Mouse (Mus musculus) embryonic fibroblast, embryonic 13.5 days (primary cell): ENCODE data around the gene Pitx1. TPM values are rescaled to one million over a fixed set of nuclear protein-coding genes. Genes with fewer than 3 reads are reported as not detected.

ENCODE experiments used
- H3K27ac ChIP-seq: 2 replicates; pipeline ENCODE4 v1.5.1; 2012; ENCODE audit warnings: low read length, control low read depth, inconsistent platforms; ENCODE audit not compliant: insufficient read depth
- H3K4me1 ChIP-seq: 2 replicates; pipeline ENCODE4 v1.6.1; 2011; ENCODE audit warnings: low read length; ENCODE audit not compliant: control insufficient read depth, insufficient read depth
- H3K4me3 ChIP-seq: 2 replicates; pipeline ENCODE4 v1.5.1; 2011; ENCODE audit warnings: mild to moderate bottlenecking, control low read depth, low read length; ENCODE audit not compliant: insufficient read depth
- CTCF ChIP-seq: IDR thresholded peaks from 2 replicates; pipeline ENCODE4 v1.5.1; 2011; ENCODE audit warnings: mild to moderate bottlenecking, control low read depth, low read length, moderate library complexity, borderline replicate concordance; ENCODE audit not compliant: insufficient read depth
- POLR2A ChIP-seq: IDR thresholded peaks from 2 replicates; pipeline ENCODE4 v1.6.1; 2011; ENCODE audit warnings: low read depth, mild to moderate bottlenecking, control low read depth, low read length, moderate library complexity
- polyA plus RNA-seq: library from polyadenylated mRNA; stranded (reverse); fragments of >200 nt; gene quantifications from 2 replicates; pipeline ENCODE4 v1.2.4, GENCODE M21; 2011; ENCODE audit warnings: low read depth; ENCODE audit not compliant: missing spikeins, insufficient read length

The Pitx1 gene
- polyA plus RNA-seq = 1.5 and 7.3 TPM in 2 replicates

DNA sequence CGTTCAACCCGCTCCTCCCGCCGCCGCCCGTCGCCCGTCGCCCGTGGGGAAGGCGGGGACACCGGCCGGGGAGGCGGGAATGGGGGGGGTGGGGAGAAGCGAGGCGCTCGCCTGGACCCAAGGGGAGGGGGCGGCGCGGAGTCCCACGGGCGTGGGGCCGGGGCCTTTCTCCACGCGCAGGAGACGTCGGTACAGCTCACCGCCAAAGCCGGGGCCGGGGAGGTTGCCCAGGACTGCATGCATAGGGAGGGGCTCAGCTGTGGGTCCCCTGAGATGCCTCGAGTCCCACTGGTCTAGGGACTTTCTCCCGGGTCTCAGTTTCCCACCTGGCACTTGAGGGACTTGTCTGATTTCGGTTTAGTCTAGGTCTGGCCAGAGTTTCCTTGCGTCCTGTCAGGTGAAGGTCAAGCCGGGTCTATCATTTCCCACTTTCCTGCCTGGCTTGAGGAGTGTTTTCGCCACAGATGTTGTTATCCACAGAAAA, at the start of gene Pitx1:
Pitx1 (minus strand) TSS at position 51 of the 484 bp plus-strand sequence.
- Histone ChIP-seq H3K4me1 (no peaks in the 10 kb centered on the region), H3K4me3 (no peak within 1 kb of the TSS), H3K27ac (no peak within 1 kb of the TSS)
- TF ChIP-seq CTCF (no peak), POLR2A (no peak)

DNA sequence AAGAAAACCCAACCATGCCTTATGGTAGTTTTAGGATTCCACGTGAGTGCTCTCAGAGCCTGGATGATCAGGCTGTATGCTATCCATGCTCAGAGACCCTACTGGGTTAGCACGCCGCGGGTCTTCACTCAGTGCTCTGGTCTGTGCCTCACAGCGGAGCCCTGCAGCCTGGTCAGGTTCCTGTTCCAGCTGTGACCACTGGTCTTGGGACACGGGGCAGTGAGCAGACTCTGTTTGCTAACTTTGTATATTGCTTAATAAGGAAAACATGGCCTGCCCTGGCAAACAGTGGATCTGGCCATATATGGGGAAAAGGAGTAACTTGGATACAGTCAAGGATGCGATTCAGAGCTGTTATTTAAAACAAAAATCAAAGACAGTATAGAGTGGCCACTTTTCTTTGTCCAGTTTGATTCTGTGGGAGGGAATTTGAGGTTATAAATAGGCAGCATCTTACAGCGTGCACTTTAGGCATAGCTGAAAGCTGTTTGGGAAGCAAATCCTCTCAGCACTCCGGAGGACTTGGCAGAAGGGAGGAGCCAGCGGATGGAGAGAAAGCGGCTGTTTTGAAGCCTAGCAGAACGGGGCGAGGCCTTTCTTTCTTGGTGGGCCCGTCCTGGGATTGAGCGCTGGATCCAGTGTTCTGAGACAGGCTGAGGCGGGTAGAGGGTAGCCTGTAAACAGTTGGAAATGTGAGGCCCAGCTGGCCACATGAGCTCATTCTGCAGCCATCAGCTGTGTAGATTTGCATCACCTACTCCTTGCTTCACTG, 45.6 kb upstream of the Pitx1 start:
- TF ChIP-seq CTCF = no peak
- TF ChIP-seq POLR2A = no peak
- Histone ChIP-seq H3K4me3 (no peak overlapping the region), H3K4me1 (no peaks in the 10 kb centered on the region), H3K27ac (no peak overlapping the region)

DNA sequence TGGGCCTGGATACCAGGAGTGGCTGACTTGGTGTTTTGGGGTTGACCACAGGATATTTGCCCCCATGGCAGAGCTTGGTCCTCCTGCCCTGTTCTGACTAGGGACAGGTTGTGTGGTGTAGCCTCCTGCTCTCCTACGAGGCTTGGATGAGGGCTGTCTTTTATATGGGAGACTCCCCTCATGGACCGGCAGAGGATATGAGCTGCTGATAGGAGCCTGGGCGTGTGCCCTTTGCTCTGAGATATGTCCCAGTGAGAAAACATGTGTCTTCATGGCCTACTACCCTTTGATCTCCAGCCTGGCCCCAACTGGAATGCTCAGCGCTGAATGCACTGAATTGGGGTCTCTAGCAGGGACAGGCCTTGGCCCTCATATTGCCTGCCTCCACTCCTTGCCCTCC, 42.4 kb upstream of the Pitx1 start:
- no peak overlapping the region for H3K27ac ChIP-seq
- no peaks in the 10 kb centered on the region for H3K4me1 ChIP-seq
- TF ChIP-seq POLR2A = no peak
- TF ChIP-seq CTCF = no peak
- H3K4me3 ChIP-seq = no peak overlapping the region

DNA sequence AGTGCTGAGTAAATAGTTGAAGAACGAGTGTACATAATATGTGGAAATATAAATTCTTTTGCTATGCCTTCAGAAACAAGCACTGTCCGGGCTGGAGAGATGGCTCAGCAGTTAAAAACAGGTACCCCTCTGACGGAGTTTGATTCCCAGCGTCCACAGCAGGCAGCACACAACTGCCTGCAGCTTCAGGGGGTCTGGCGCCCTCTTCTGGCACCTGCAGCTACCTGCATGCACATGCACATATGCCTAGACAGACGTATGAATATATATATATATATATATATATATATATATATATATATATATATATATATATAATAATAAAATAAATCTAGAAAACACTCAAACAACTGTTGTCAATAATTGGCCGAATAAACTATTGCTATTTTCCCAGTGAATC, 35.4 kb upstream of the Pitx1 start:
- TF ChIP-seq POLR2A = no peak
- no peak for TF ChIP-seq CTCF
- H3K27ac ChIP-seq = no peak overlapping the region
- H3K4me3 ChIP-seq = no peak overlapping the region
- no peaks in the 10 kb centered on the region for H3K4me1 ChIP-seq

DNA sequence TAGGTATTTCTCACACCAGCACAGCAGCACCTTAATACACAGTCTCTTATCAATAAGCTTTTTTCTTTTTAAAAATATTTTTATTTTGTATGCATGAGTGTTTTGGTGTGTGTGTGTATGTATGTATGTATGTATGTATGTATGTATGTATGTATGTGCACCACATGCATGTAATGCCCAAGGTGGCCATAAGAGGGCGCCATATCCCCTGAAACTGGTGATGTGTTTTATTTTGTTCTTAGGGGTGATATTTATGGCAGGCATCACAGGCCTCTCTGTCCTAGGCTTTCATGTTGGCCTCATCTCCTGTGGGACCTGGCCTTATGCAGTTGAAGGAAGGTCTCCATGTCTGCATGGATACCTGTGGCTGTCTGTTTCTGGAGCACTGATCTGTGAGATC, 34.0 kb upstream of the Pitx1 start:
- Histone ChIP-seq H3K4me3 (no peak overlapping the region), H3K4me1 (no peaks in the 10 kb centered on the region), H3K27ac (no peak overlapping the region)
- TF ChIP-seq POLR2A (no peak), CTCF (no peak)

DNA sequence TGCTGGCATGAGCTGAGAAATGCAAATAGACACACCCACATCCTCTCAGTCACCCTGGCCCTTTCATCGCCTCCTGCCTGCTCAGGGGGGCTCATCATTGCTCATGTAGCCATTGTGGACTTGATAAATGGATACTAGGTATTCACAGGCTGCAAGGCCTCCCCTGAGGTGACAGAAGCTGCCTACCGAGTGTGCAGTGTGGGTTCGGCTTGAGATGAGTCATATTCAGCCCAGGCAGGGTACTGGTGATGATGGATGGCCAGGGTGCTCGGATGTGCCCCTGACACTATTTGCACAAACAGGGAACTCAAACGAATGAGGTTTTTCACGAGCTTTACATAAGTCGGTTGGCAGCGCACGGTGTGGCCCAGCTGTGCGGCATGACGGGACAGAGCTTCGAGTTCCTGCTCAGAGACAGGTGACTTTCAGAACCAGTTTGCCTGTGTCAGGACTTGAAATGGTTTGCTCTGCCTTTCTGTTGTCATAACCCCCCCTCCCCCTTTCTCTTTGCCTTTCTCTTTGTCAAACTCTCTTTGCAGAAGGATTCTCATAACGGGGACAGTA, 31.6 kb upstream of the Pitx1 start:
- H3K27ac ChIP-seq = no peak overlapping the region
- H3K4me1 ChIP-seq = no peaks in the 10 kb centered on the region
- no peak overlapping the region for H3K4me3 ChIP-seq
- no peak for TF ChIP-seq CTCF
- TF ChIP-seq POLR2A = no peak

DNA sequence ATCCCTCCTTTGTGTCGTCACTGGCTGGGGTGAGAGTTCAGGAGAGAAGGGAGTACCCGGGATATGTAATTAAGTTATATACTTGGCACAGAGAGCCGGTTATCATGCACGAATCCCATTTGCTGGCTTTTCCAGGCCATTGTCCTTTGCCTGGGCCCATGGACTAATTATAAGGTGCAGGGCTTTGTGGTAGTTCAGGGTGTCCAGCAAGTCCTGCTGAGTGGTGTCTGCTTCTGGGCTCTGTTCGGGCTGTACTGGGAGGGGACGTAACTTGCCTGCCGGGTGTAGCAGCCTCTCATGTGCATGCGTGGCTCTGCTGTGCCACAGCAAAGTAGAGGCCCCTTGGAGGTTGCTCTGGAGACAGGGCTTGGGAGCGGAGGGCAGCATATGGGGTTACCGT, 24.5 kb upstream of the Pitx1 start:
- no peak for TF ChIP-seq POLR2A
- TF ChIP-seq CTCF = no peak
- Histone ChIP-seq H3K4me1 (no peaks in the 10 kb centered on the region), H3K27ac (no peak overlapping the region), H3K4me3 (no peak overlapping the region)

DNA sequence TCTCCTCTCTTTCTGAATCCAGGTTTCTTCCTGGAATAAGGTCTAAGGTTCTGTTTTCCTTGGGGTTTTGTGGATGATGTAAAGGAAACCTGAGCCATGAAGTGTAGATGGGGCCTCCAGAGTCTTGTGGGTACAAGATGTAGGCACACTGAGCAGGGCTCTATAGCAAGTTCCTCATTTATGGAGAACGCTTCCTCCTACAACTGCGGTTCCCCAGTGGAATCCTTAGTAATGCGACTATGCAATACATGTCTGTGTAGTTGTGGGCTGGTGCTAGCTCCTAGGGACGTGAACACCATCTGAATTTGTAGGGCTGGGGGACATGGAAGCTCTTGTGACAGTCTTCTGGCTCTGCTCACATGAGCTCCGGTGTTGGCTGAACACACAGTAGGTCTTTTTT, 22.5 kb upstream of the Pitx1 start:
- Histone ChIP-seq H3K4me1 (no peaks in the 10 kb centered on the region), H3K4me3 (no peak overlapping the region), H3K27ac (no peak overlapping the region)
- TF ChIP-seq POLR2A (no peak), CTCF (no peak)

DNA sequence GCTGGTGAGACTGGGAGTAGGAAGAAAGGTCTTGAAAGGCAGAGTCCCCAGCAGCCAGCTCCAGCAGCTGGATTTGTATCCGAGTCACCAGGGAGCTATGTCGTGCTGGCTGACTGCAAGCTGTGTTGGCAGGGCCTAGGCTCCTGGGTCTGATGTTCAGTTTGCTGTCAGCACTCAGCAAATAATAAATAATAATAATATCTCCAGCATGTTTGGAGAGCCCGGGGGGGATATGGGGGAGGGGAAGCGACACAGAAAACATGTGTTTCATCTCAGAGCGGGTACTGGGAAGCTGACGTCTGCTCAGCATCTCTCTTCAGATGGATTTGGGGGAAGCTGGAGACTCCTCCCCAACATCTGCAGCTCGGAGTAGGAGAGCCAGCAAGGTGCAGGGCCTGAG, 19.8 kb upstream of the Pitx1 start:
- TF ChIP-seq CTCF (no peak), POLR2A (no peak)
- no peak overlapping the region for H3K27ac ChIP-seq

DNA sequence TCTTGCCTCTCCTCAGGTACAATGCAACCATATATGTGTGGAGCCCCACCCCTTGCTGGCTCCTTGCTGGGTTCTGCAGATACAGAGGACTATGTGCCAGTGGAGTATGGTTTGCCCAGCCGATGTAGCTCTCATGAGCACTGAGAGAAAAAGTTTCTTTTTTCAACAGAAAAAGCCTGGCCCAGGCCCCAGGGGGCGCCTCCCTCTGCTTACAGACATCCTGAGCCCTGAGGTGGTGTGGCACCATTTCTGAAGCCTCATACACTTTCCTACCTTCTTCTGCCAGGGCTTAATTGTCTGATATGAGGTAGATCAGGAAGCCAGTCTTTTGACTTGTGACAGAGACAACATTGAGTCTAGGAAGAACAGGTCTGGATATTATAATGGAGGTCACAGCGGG, 16.2 kb upstream of the Pitx1 start:
- TF ChIP-seq CTCF (no peak), POLR2A (no peak)
- Histone ChIP-seq H3K4me1 (no peaks in the 10 kb centered on the region), H3K27ac (no peak overlapping the region), H3K4me3 (no peak overlapping the region)

More for the DNA sequence above, 19.8 kb upstream of the Pitx1 start:
- no peaks in the 10 kb centered on the region for H3K4me1 ChIP-seq
- H3K4me3 ChIP-seq = no peak overlapping the region

DNA sequence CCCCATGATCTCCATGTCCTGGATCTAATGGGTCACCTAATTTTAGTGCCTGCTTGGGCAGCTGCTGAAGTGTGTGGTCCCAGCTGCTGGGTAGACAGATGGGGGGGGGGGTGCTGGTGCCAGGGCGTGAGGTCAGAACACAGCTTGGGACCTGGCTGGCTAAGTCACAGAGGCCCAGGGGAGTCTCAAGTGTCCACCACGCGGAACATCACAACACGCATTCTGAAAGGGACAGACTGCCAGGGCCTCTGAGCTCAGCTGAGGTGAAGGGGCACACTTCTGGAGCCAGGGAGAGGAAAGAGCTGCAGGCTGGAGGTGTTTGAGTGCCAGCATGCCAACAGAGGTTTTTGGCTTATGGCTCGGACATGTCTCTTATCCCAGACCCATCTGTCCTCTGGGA, 14.7 kb upstream of the Pitx1 start:
- TF ChIP-seq CTCF (no peak), POLR2A (no peak)
- Histone ChIP-seq H3K27ac (no peak overlapping the region), H3K4me3 (no peak overlapping the region), H3K4me1 (no peaks in the 10 kb centered on the region)
